Mouse (Mus musculus) macrophage (primary cell): ENCODE measurements around the gene Card11. TPM values are rescaled to one million over a fixed set of nuclear protein-coding genes. Genes with fewer than 3 reads are reported as not detected.
A peak's percentile ranks its signal among the peaks of the same experiment; 100 is the strongest.

Experiments used
- H3K27ac ChIP-seq: fragments of 350-480 bp; formaldehyde crosslinking; 2 replicates; pipeline ENCODE4 v1.9.0; 2021
- H3K36me3 ChIP-seq: fragments of 350-480 bp; formaldehyde crosslinking; 2 replicates; pipeline ENCODE4 v1.9.0; 2021; ENCODE audit errors: inconsistent target
- H3K4me3 ChIP-seq: fragments of 350-480 bp; formaldehyde crosslinking; 2 replicates; pipeline ENCODE4 v1.9.0; 2021; ENCODE audit errors: inconsistent target
- H3K79me2 ChIP-seq: fragments of 350-480 bp; formaldehyde crosslinking; 2 replicates; pipeline ENCODE4 v1.9.0; 2021; ENCODE audit errors: inconsistent target
- WGBS: methylation state at CpG from one replicate; pipeline ENCODE4 v1.1.7; 2026; ENCODE audit warnings: inconsistent platforms; ENCODE audit not compliant: missing documents; 5-methylcytosine and 5-hydroxymethylcytosine counted together
- polyA plus RNA-seq: library from polyadenylated mRNA; stranded (reverse); fragments of 250-400 nt; gene quantifications from 3 replicates; pipeline ENCODE4 v1.2.4, GENCODE M21; 2018; ENCODE audit warnings: inconsistent platforms

Gene Card11
- polyA plus RNA-seq, 1 experiment from 2014 or later: 25.4 TPM

DNA sequence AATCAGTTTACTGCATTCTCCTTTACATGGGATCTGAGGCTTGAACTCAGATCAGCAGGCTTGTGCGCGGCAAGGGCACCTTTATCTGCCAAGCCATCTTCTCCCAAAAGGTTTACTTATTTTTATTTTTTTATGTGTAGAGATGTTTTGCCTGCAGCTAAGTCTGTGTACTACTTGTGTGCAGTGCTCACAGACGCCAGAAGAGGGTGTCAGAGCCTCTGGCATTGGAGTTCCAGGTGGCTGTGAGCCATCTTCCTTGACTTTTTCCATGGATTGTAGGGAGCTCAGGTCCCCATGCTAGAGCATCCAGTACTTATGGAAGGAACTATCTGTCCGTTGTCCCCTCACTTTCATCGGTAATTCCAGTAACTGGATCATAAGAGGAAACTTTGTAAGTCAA, 140.7 kb downstream of the Card11 start:
- Histone ChIP-seq H3K27ac (no peak overlapping the region), H3K79me2 (no peaks in the 10 kb centered on the region), H3K36me3 (no peaks in the 10 kb centered on the region), H3K4me3 (no peak overlapping the region)
- WGBS: 79% methylated on average over 5 of the region's 5 CpGs

- WGBS: 39% methylated on average over 3 of the region's 3 CpGs
- no peak overlapping the region for H3K27ac ChIP-seq
- no peaks in the 10 kb centered on the region for H3K36me3 ChIP-seq
- no peak overlapping the region for H3K4me3 ChIP-seq
- no peaks in the 10 kb centered on the region for H3K79me2 ChIP-seq
Observed at GRCm38 (mm10) chr5:140858335-140858734, 142.0 kb downstream of the Card11 start.

GRCm38 (mm10) chr5:140857432-140858154, 142.8 kb downstream of the Card11 start:
- WGBS: 58% methylated on average over 7 of the region's 8 CpGs
- H3K36me3 ChIP-seq: no peaks in the 10 kb centered on the region

GRCm38 (mm10) chr5:140855909-140856530, 144.4 kb downstream of the Card11 start:
- Histone ChIP-seq H3K79me2 (no peaks in the 10 kb centered on the region), H3K36me3 (no peaks in the 10 kb centered on the region), H3K4me3 (no peak overlapping the region), H3K27ac (no peak overlapping the region)
- WGBS: 93% methylated on average over 11 of the region's 11 CpGs

More at GRCm38 (mm10) chr5:140857432-140858154, 142.8 kb downstream of the Card11 start:
- Histone ChIP-seq H3K79me2 (no peaks in the 10 kb centered on the region), H3K27ac (no peak overlapping the region), H3K4me3 (no peak overlapping the region)

DNA sequence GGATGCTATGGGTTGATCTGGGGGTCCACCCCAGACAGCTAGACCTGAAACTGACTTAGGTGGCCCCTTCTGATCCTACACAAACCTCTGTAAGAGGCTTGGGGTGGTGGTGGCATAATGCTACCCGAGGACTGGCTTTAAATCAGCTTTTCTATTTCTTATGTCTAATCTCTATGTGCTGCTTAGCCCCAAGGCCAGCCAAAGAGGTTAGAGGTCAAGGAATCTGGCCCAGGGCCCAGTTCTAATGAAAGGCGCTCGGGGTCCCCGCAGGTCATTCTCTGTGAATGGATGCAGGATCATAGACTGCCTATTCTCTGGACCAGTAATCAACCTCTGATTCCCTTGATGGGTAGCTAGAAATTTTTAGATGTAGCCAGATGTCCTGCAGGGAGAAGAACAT, 145.7 kb downstream of the Card11 start:
- H3K27ac ChIP-seq: no peak overlapping the region
- H3K79me2 ChIP-seq: no peaks in the 10 kb centered on the region
- WGBS: 91% methylated on average over 4 of the region's 4 CpGs
- H3K36me3 ChIP-seq: no peaks in the 10 kb centered on the region
- no peak overlapping the region for H3K4me3 ChIP-seq

DNA sequence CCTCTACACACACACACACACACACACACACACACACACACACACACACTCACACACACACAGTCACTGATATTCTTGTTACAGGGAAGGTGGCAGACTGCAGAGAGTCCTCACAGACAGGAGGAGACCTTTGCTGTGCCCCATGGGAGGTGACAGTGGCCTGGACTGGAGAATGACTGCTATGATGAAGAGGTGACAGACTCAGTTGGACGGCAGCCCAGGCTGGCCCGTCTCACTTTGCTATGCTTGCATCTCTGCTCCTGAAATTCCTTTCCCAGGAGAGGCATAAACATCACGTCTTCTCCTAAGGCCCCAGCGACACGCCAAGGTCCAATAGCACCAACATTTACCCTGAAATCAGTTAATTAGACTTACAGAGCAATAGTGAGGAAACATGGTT, 146.7 kb downstream of the Card11 start:
- H3K36me3 ChIP-seq: no peaks in the 10 kb centered on the region
- WGBS: 94% methylated on average over 5 of the region's 5 CpGs
- no peaks in the 10 kb centered on the region for H3K79me2 ChIP-seq

GRCm38 (mm10) chr5:140852435-140852996, 147.9 kb downstream of the Card11 start:
- Histone ChIP-seq H3K4me3 (no peak overlapping the region), H3K79me2 (no peaks in the 10 kb centered on the region), H3K36me3 (no peaks in the 10 kb centered on the region), H3K27ac (no peak overlapping the region)
- WGBS: 93% methylated on average over 12 of the region's 12 CpGs

More for the DNA sequence above, 146.7 kb downstream of the Card11 start:
- Histone ChIP-seq H3K4me3 (no peak overlapping the region), H3K27ac (no peak overlapping the region)

- Histone ChIP-seq H3K27ac (no peak overlapping the region), H3K79me2 (no peaks in the 10 kb centered on the region), H3K4me3 (no peak overlapping the region), H3K36me3 (no peaks in the 10 kb centered on the region)
- 34% methylated on average over 5 of the region's 5 CpGs for WGBS
Observed at GRCm38 (mm10) chr5:140847300-140847729, 153.1 kb downstream of the Card11 start.

GRCm38 (mm10) chr5:140841942-140842341, 158.4 kb downstream of the Card11 start:
- Histone ChIP-seq H3K27ac (peak overlapping the region; percentile 77), H3K4me3 (no peak overlapping the region), H3K36me3 (no peaks in the 10 kb centered on the region), H3K79me2 (no peaks in the 10 kb centered on the region)
- 9% methylated on average over 4 of the region's 4 CpGs for WGBS

GRCm38 (mm10) chr5:140831064-140831431, 169.3 kb downstream of the Card11 start:
- 89% methylated on average over 4 of the region's 8 CpGs for WGBS
- H3K36me3 ChIP-seq: no peaks in the 10 kb centered on the region
- H3K4me3 ChIP-seq: no peak overlapping the region
- H3K27ac ChIP-seq: no peak overlapping the region
- peaks cover 39% of the 10 kb centered on the region for H3K79me2 ChIP-seq

DNA sequence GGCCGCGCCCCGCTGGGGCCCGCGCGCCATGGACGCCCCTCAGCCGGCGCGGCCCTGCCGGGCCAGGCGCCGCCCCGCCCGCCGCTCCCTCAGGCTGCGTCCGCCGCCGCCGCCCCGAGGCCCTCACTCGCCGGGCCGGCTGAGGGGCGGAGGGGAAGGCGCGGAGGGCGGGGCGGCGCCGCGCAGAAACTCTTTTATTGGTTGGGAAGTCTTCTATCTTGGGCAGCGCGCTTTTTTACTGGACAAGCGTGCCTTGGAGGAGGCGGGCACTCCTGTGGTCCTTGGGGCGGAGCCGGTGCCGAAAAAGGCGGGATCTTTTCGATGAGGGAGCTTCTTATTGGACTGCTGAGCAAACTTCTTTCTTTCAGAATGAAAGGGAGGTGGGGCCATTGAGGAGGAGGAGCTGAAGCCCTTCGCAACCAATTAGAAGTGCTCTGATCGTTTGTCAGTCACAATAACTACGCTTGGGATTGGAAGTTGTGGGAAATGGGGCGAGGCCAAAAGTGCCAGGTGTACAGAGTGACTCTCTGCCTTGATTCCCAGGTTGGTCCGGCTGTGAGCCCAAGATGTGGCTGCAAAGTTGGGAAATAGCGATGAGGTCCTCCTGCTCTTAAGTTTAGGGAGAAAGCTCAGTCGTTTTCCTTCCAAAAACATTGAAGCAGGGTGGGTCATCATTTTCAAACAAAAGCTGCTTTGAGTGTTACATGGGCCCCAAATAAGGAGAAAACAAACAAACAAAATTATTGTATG, 169.9 kb downstream of the Card11 start, which contains the start of gene Gna12:
Gene Gna12 (minus strand): TSS at position 118 of the 750 bp plus-strand sequence.
- Histone ChIP-seq H3K27ac (peak within 1 kb of the TSS; percentile 64), H3K4me3 (peak within 1 kb of the TSS; percentile 70), H3K79me2 (peaks cover 44% of the 10 kb centered on the region), H3K36me3 (no peaks in the 10 kb centered on the region)
- 1% methylated on average over 47 of the region's 49 CpGs for WGBS

- Histone ChIP-seq H3K36me3 (no peaks in the 10 kb centered on the region), H3K4me3 (peak overlapping the region; percentile 70), H3K27ac (peak overlapping the region; percentile 64), H3K79me2 (peaks cover 50% of the 10 kb centered on the region)
- WGBS: under 1% methylated on average over 44 of the region's 58 CpGs
Observed at GRCm38 (mm10) chr5:140829911-140830294, 170.5 kb downstream of the Card11 start.

DNA sequence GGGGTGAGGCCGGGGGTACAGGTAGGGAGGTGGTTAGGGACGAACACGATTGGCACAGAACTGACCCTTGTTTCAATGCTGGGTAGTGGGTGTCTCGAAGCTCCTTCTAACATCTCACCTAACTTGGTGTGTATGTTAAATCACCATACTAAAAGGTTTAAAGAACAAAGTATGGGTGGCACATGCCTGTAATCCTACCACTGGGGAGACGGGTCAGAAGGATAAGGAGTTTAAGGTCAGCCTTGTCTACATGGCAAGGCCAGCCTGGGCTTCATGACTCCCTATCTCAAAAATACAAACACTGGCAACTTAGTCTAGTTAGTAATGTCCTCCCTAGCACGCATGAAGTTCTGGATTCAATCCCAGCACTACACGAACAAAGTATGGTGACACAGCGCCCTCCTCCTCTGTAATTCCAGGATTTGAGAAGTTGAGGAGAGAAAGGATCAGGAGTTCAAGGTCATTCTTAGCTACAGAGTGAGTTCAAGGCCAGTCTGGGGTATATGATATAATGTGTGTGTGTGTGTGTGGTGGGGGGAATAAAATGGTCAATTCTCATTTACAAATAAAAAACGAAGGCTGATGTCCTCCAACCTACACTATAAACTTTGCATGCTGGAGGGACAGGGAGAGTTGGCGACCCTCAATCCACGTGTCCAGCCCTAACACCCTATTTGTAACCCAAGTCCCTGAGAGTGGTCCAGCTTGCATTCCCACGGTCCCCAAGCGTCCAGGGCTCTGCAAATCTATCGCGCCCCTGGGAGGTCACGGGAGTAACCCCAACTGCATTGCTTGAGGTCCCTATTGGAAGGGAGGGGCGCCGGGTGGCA, 171.1 kb downstream of the Card11 start:
- peak overlapping the region; percentile 64 for H3K27ac ChIP-seq
- peak overlapping the region; percentile 70 for H3K4me3 ChIP-seq
- WGBS: 35% methylated on average over 17 of the region's 18 CpGs
- peaks cover 56% of the 10 kb centered on the region for H3K79me2 ChIP-seq
- H3K36me3 ChIP-seq: no peaks in the 10 kb centered on the region

DNA sequence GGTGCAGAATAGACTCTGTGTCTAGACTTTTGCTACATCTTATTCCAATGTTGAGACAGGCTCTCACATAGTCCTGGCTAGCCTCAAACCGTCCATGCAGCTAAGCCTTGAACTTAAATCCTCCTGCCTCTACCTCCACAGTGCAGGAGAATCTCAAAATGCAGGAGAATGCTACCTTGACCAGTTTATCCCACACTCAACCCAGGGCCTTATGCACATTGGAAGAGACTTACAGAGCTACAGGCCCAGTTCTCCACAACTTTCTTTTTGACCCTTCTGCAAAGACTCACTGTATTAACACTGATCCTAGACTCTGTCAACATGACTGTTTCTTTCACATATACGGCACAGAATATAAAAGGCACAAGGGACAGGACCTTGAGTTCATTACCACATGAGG, 172.0 kb downstream of the Card11 start:
- H3K27ac ChIP-seq: peak overlapping the region; percentile 64
- no peaks in the 10 kb centered on the region for H3K36me3 ChIP-seq
- peak overlapping the region; percentile 70; the same call in 1 of the 2 replicates for H3K4me3 ChIP-seq
- WGBS: 83% methylated on average over 2 of the region's 2 CpGs
- H3K79me2 ChIP-seq: peaks cover 66% of the 10 kb centered on the region
